Mouse (Mus musculus) liver, embryonic 11.5 days (tissue): ENCODE results near the gene Mtpn. TPM values are rescaled to one million over a fixed set of nuclear protein-coding genes. Genes with fewer than 3 reads are reported as not detected.

Experiments used
- ATAC-seq: fragments of 200-750 bp; cut with Nextera tagmentation; replicated peaks from 2 replicates; pipeline ENCODE4 v1.8.0; 2017; ENCODE audit warnings: moderate number of reproducible peaks, mild to moderate bottlenecking, moderate TSS enrichment, moderate library complexity; ENCODE audit not compliant: low FRiP score
- DNase-seq: peaks from one replicate; pipeline ENCODE4 v3.0.0-alpha.2; 2017; ENCODE audit warnings: low spot score
- H3K27ac ChIP-seq: fragments of 300-500 bp; sonication (generic); 2 replicates; pipeline ENCODE4 v1.5.1; 2014; ENCODE audit warnings: mild to moderate bottlenecking, low read depth, low read length, control low read depth
- H3K27me3 ChIP-seq: fragments of 300-500 bp; sonication (generic); replicated peaks from 2 replicates; pipeline ENCODE4 v1.6.1; 2014; ENCODE audit warnings: low read length, mixed read lengths; ENCODE audit not compliant: control insufficient read depth, insufficient read depth
- H3K36me3 ChIP-seq: fragments of 300-500 bp; sonication (generic); 2 replicates; pipeline ENCODE4 v1.6.1; 2014; ENCODE audit warnings: mild to moderate bottlenecking, low read length, moderate library complexity, mixed read lengths; ENCODE audit not compliant: control insufficient read depth, insufficient read depth
- H3K4me1 ChIP-seq: fragments of 300-500 bp; sonication (generic); replicated peaks from 2 replicates; pipeline ENCODE4 v1.6.1; 2014; ENCODE audit warnings: low read length, mixed read lengths; ENCODE audit not compliant: control insufficient read depth, insufficient read depth
- H3K4me2 ChIP-seq: fragments of 300-500 bp; sonication (generic); 2 replicates; pipeline ENCODE4 v1.6.1; 2014; ENCODE audit warnings: mild to moderate bottlenecking, control low read depth, moderate library complexity
- H3K4me3 ChIP-seq: fragments of 300-500 bp; sonication (generic); 2 replicates; pipeline ENCODE4 v1.5.1; 2014; ENCODE audit warnings: low read depth, low read length, control low read depth
- H3K9ac ChIP-seq: fragments of 300-500 bp; sonication (generic); 2 replicates; pipeline ENCODE4 v1.6.1; 2014; ENCODE audit warnings: low read depth, low read length, control low read depth
- H3K9me3 ChIP-seq: fragments of 300-500 bp; sonication (generic); 2 replicates; pipeline ENCODE4 v1.6.1; 2016; ENCODE audit warnings: low read length, inconsistent platforms, mixed read lengths; ENCODE audit not compliant: control insufficient read depth
- WGBS: fragments of 180-500 bp; shearing (Covaris S2); extraction: QIAGEN DNeasy Blood & Tissue Kit; methylation state at CpG from one replicate; pipeline ENCODE4 v1.1.7; 2014; 5-methylcytosine and 5-hydroxymethylcytosine counted together
- microRNA-seq: library from miRNA; unstranded; fragments of <30 nt; microRNA quantifications from one replicate; pipeline ENCODE4, GENCODE M21; 2017; ENCODE audit warnings: borderline number of aligned reads
- polyA plus RNA-seq: library from polyadenylated mRNA; unstranded; fragments of >200 nt; fragmentation: Nextera tagmentation; extraction: Ambion mirVana; gene quantifications from 2 replicates; pipeline ENCODE4 v1.2.1, GENCODE M21; 2014

The Mtpn gene
- polyA plus RNA-seq, 1 experiment from 2014 or later = 115 TPM

DNA sequence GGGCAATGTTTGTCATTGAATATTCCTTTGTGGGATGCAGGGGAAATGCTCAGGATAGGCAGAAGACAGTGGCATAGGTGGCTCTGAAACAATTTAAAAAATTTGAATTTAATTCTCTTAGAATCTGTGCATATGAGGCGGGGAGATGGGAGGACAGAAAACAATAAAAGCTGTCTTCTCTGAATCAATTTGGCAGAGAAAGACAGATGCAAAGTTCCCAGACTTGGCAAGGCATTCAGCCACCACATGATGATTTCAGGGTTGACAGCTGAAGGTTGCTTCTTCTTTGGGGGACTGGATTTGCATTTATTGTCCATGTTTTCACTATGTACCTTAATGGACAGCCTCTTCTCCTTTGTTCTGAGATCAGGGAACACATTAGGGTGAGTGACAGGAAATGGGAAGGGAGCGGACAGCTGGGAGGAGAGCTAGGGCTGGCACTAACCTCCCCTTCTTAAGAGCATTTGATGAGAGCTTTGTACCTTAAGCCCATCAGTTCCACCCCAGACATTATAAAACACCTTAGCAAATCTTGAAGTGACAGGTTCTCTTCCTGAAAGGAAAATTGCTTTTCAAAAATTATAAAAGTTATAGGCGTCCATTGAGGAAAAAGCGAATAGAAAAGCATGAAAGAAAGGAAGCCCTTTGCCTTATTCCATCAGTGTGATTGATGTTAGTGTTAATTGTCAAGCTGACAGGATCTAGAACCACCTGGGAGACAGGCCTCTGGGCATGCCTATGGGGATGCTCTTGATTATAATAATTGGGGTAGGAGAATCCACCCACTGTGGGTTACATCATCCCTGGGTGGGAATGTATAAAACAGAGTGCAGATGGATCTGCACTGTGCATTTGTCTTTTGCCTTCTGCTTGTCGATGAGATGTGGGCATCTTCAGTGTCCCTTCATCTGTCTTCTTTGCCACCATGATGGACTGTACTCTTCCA, 76.0 kb downstream of the Mtpn start:
- ATAC-seq (no peak), DNase-seq (no peak)
- H3K4me1 ChIP-seq = no peaks in the 10 kb centered on the region
- no peak overlapping the region for H3K4me3 ChIP-seq
- H3K27ac ChIP-seq = no peak overlapping the region
- WGBS = 76% methylated on average over 5 of the region's 5 CpGs
- H3K9me3 ChIP-seq = no peaks in the 10 kb centered on the region
- H3K27me3 ChIP-seq = no peaks in the 10 kb centered on the region
- no peak overlapping the region for H3K9ac ChIP-seq
- no peak overlapping the region for H3K4me2 ChIP-seq
- H3K36me3 ChIP-seq = no peaks in the 10 kb centered on the region

DNA sequence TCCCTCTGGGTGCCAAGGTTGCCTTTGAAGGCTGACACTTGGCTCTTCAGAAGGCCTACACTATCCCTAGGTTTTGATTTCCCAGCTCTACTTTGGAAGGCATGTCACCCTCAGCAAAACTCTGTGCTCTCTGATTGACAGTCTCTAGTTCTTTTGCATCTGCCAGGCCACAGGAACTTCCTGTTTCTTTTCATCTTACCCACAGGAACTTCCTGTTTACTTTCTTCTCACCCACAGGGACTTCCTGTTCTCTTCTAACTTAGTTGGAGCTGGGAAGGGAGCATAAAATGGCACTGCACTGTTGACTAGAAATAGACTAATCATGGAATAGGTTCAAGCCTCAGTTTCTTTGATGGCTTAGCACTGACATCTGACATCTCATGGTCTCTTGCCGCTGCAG, 77.2 kb downstream of the Mtpn start:
- ATAC-seq = no peak
- 74% methylated on average over 1 of the region's 1 CpGs for WGBS
- DNase-seq = no peak

More for the DNA sequence above, 77.2 kb downstream of the Mtpn start:
- H3K9me3 ChIP-seq = no peaks in the 10 kb centered on the region
- H3K4me3 ChIP-seq = no peak overlapping the region
- H3K27me3 ChIP-seq = no peaks in the 10 kb centered on the region
- H3K4me1 ChIP-seq = no peaks in the 10 kb centered on the region
- no peak overlapping the region for H3K9ac ChIP-seq
- no peaks in the 10 kb centered on the region for H3K36me3 ChIP-seq
- H3K4me2 ChIP-seq = no peak overlapping the region
- H3K27ac ChIP-seq = no peak overlapping the region

Small RNA genes lying within 50 kb of the gene (microRNA-seq; reads per million reads assigned to microRNA genes)
- gene Gm23053 = not detected

Other genes starting within 250 kb of the Mtpn start
- gene Slc13a4, start 231.8 kb downstream of the Mtpn start, polyA plus RNA-seq = 0.15 and 0.31 TPM in 2 replicates
- not detected in 2 replicates for gene Fam180a, start 213.7 kb downstream of the Mtpn start, polyA plus RNA-seq